Mouse (Mus musculus): ENCODE data around the gene Olfr1223.
"Not testable (repeated sequence)": the region's sequence is repeated elsewhere in the genome, so short reads cannot be mapped to it uniquely, and the experiment has no call there.

Olfr1223 gene

GRCm38 (mm10) chr2:89151460-89151859 is at the start of gene Olfr1223:
Olfr1223 (minus strand) TSS chr2:89151560.
- no peak for DNase-seq

GRCm38 (mm10) chr2:89199948-89200347 is 48.6 kb upstream of the Olfr1223 start, which contains the start of gene Olfr1226:
Olfr1226 (minus strand) TSS chr2:89200048.
- no peak for DNase-seq

GRCm38 (mm10) chr2:89196325-89196982 is 45.1 kb upstream of the Olfr1223 start:
- no peak for DNase-seq

- no peak for DNase-seq
Measured at GRCm38 (mm10) chr2:89174569-89174968, 23.2 kb upstream of the Olfr1223 start, which contains the start of gene Olfr1225. Olfr1225 (minus strand) TSS chr2:89174669.

- not testable (repeated sequence) for DNase-seq
Measured at GRCm38 (mm10) chr2:89164711-89165110, 13.4 kb upstream of the Olfr1223 start.

- DNase-seq: not testable (repeated sequence)
Measured at GRCm38 (mm10) chr2:89163991-89164390, 12.6 kb upstream of the Olfr1223 start, which contains the start of gene Olfr1224-ps1. Olfr1224-ps1 (minus strand) TSS chr2:89164091.

- no peak for DNase-seq
Measured at GRCm38 (mm10) chr2:89132954-89133353, 18.4 kb downstream of the Olfr1223 start, which contains the start of gene Olfr1222. Olfr1222 (minus strand) TSS chr2:89133054.

GRCm38 (mm10) chr2:89117183-89117582 is 34.2 kb downstream of the Olfr1223 start, which contains the start of gene Olfr1221:
Olfr1221 (minus strand) TSS chr2:89117283.
- no peak for DNase-seq

- no peak for DNase-seq
Measured at GRCm38 (mm10) chr2:89106735-89107134, 44.6 kb downstream of the Olfr1223 start, which contains the start of gene Olfr1220. Olfr1220 (minus strand) TSS chr2:89106835.

- DNase-seq: no peak
Measured at GRCm38 (mm10) chr2:89105651-89106050, 45.7 kb downstream of the Olfr1223 start.

- no peak for DNase-seq
Measured at GRCm38 (mm10) chr2:89093848-89094247, 57.5 kb downstream of the Olfr1223 start.
